Mouse (Mus musculus) heart, postnatal 25 days (tissue): ENCODE data around the gene Srsf3. TPM values are rescaled to one million over a fixed set of nuclear protein-coding genes. Genes with fewer than 3 reads are reported as not detected.
A peak's percentile ranks its signal among the peaks of the same experiment; 100 is the strongest.
"Not testable (repeated sequence)": the region's sequence is repeated elsewhere in the genome, so short reads cannot be mapped to it uniquely, and the experiment has no call there.

ENCODE experiments used
- DNase-seq: peaks from one replicate; pipeline ENCODE4 v3.0.0; 2022; ENCODE audit warnings: low spot score
- intact Hi-C: fragments of 180-260 bp; cut with DNase I; formaldehyde crosslinking; loops from one replicate; pipeline ENCODE4 v1.15.1; 2025
- total RNA-seq, 2 experiments: library from RNA; stranded (reverse); gene quantifications; 2 replicates each; pipeline ENCODE4 v1.2.3; 2021

The Srsf3 gene
- total RNA-seq, result 10 to 100 TPM; 68.9 to 75.4 TPM

GRCm38 (mm10) chr17:29032274-29033069, at the start of gene Srsf3:
Gene Srsf3, plus strand, starts transcription at chr17:29032628.
- peak; percentile 98 for DNase-seq
- intact Hi-C loops, result loop anchor here (2.0 kb wide), 1 partner anchor 26 kb away; the partner anchor contains the start of gene Stk38

- no peak for DNase-seq
- intact Hi-C loops, result loop anchor here (5.0 kb wide), 2 partner anchors 37 to 187 kb away; no protein-coding TSS in a partner anchor
Measured at GRCm38 (mm10) chr17:28984724-28985420, 47.6 kb upstream of the Srsf3 start.

GRCm38 (mm10) chr17:28986833-28987232, 45.6 kb upstream of the Srsf3 start:
- no peak for DNase-seq
- intact Hi-C loops, result loop anchor here (5.0 kb wide), 2 partner anchors 35 to 185 kb away; no protein-coding TSS in a partner anchor

GRCm38 (mm10) chr17:28987713-28988112, 44.7 kb upstream of the Srsf3 start:
- no peak for DNase-seq
- intact Hi-C loops, result loop anchor here (5.0 kb wide), 2 partner anchors 35 to 185 kb away; no protein-coding TSS in a partner anchor

GRCm38 (mm10) chr17:28988291-28988690, 44.1 kb upstream of the Srsf3 start:
- intact Hi-C loops, result loop anchor here (5.0 kb wide), 2 partner anchors 34 to 184 kb away; no protein-coding TSS in a partner anchor

GRCm38 (mm10) chr17:28988996-28989395, 43.4 kb upstream of the Srsf3 start:
- intact Hi-C loops, result loop anchor here (5.0 kb wide), 2 partner anchors 33 to 183 kb away; no protein-coding TSS in a partner anchor
- DNase-seq, result no peak

More at GRCm38 (mm10) chr17:28988291-28988690, 44.1 kb upstream of the Srsf3 start:
- no peak for DNase-seq

GRCm38 (mm10) chr17:28990060-28990459, 42.4 kb upstream of the Srsf3 start:
- DNase-seq, result no peak
- intact Hi-C loops, result no loop called here

GRCm38 (mm10) chr17:28991286-28991685, 41.1 kb upstream of the Srsf3 start:
- no peak for DNase-seq
- intact Hi-C loops, result no loop called here

- no peak for DNase-seq
Measured at GRCm38 (mm10) chr17:28992105-28992504, 40.3 kb upstream of the Srsf3 start.

GRCm38 (mm10) chr17:28993004-28993403, 39.4 kb upstream of the Srsf3 start:
- intact Hi-C loops, DNase-seq: not testable (repeated sequence)

More at GRCm38 (mm10) chr17:28992105-28992504, 40.3 kb upstream of the Srsf3 start:
- intact Hi-C loops, result no loop called here

- intact Hi-C loops, result no loop called here
- no peak for DNase-seq
Measured at GRCm38 (mm10) chr17:28994615-28995014, 37.8 kb upstream of the Srsf3 start.

- intact Hi-C loops, result no loop called here
Measured at GRCm38 (mm10) chr17:29000465-29000864, 32.0 kb upstream of the Srsf3 start.

GRCm38 (mm10) chr17:29003740-29004139, 28.7 kb upstream of the Srsf3 start:
- intact Hi-C loops, result no loop called here
- DNase-seq, result no peak

More at GRCm38 (mm10) chr17:29000465-29000864, 32.0 kb upstream of the Srsf3 start:
- no peak for DNase-seq

- intact Hi-C loops, result loop anchor here (5.0 kb wide), 1 partner anchor 313 kb away; the partner anchor contains the start of genes Mapk14 and Slc26a8
- DNase-seq, result no peak
Measured at GRCm38 (mm10) chr17:29005002-29005401, 27.4 kb upstream of the Srsf3 start.

- no peak for DNase-seq
- intact Hi-C loops, result loop anchor here (2.0 to 5.0 kb wide), 2 partner anchors 26 to 315 kb away; partner anchors contain the start of genes Mapk14, Slc26a8 and Srsf3
Measured at GRCm38 (mm10) chr17:29006812-29007211, 25.6 kb upstream of the Srsf3 start.

GRCm38 (mm10) chr17:29007243-29007640, 25.2 kb upstream of the Srsf3 start:
- intact Hi-C loops, result loop anchor here (2.0 to 5.0 kb wide), 2 partner anchors 26 to 315 kb away; partner anchors contain the start of genes Mapk14, Slc26a8 and Srsf3
- no peak for DNase-seq

- DNase-seq, result peak; percentile 91
- intact Hi-C loops, result loop anchor here (2.0 to 5.0 kb wide), 2 partner anchors 25 to 315 kb away; partner anchors contain the start of genes Mapk14, Slc26a8 and Srsf3
Measured at GRCm38 (mm10) chr17:29007641-29008325, 24.6 kb upstream of the Srsf3 start, which contains the start of gene Stk38. Gene Stk38, minus strand, starts transcription at chr17:29007995.

- intact Hi-C loops, result loop anchor here (5.0 kb wide), 1 partner anchor 316 kb away; the partner anchor contains the start of genes Mapk14 and Slc26a8
- DNase-seq, result no peak
Measured at GRCm38 (mm10) chr17:29008326-29008650, 24.1 kb upstream of the Srsf3 start.

- intact Hi-C loops, result loop anchor here (5.0 kb wide), 1 partner anchor 317 kb away; the partner anchor contains the start of genes Mapk14 and Slc26a8
- DNase-seq, result no peak
Measured at GRCm38 (mm10) chr17:29009181-29009580, 23.2 kb upstream of the Srsf3 start.
